Mouse (Mus musculus) forebrain, embryonic 11.5 days (tissue): ENCODE data around the gene Zcchc24. TPM values are rescaled to one million over a fixed set of nuclear protein-coding genes. Genes with fewer than 3 reads are reported as not detected.
"Not testable (repeated sequence)": the region's sequence is repeated elsewhere in the genome, so short reads cannot be mapped to it uniquely, and the experiment has no call there.

Experiments used
- ATAC-seq: fragments of 200-750 bp; cut with Nextera tagmentation; replicated peaks from 2 replicates; pipeline ENCODE4 v1.8.0; 2017; ENCODE audit warnings: moderate TSS enrichment; ENCODE audit not compliant: low FRiP score
- DNase-seq: peaks from one replicate; pipeline ENCODE4 v3.0.0-alpha.2; 2017; ENCODE audit warnings: low spot score
- H3K27ac ChIP-seq: fragments of 300-500 bp; sonication (generic); 2 replicates; pipeline ENCODE4 v1.5.1; 2014; ENCODE audit warnings: low read depth, low read length
- H3K27me3 ChIP-seq: fragments of 300-500 bp; sonication (generic); 2 replicates; pipeline ENCODE4 v1.6.1; 2014; ENCODE audit warnings: mild to moderate bottlenecking, low read length, mixed read lengths; ENCODE audit not compliant: control insufficient read depth, insufficient read depth
- H3K36me3 ChIP-seq: fragments of 300-500 bp; sonication (generic); 2 replicates; pipeline ENCODE4 v1.6.1; 2014; ENCODE audit warnings: mild to moderate bottlenecking, low read length, moderate library complexity, mixed read lengths; ENCODE audit not compliant: control insufficient read depth, insufficient read depth
- H3K4me1 ChIP-seq: fragments of 300-500 bp; sonication (generic); replicated peaks from 2 replicates; pipeline ENCODE4 v1.6.1; 2014; ENCODE audit warnings: low read length, mixed read lengths; ENCODE audit not compliant: control insufficient read depth, insufficient read depth
- H3K4me2 ChIP-seq: fragments of 300-500 bp; sonication (generic); 2 replicates; pipeline ENCODE4 v1.6.1; 2014; ENCODE audit warnings: low read depth, mild to moderate bottlenecking, low read length, moderate library complexity, mixed read lengths; ENCODE audit not compliant: severe bottlenecking
- H3K4me3 ChIP-seq: fragments of 300-500 bp; sonication (generic); 2 replicates; pipeline ENCODE4 v1.5.1; 2014; ENCODE audit warnings: low read depth, low read length
- H3K9ac ChIP-seq: fragments of 300-500 bp; sonication (generic); 2 replicates; pipeline ENCODE4 v1.6.1; 2014; ENCODE audit warnings: low read length
- H3K9me3 ChIP-seq: fragments of 300-500 bp; sonication (generic); 2 replicates; pipeline ENCODE4 v1.6.1; 2016; ENCODE audit warnings: low read length, mixed read lengths; ENCODE audit not compliant: control insufficient read depth
- WGBS: fragments of 180-500 bp; shearing (Covaris S2); extraction: QIAGEN DNeasy Blood & Tissue Kit; methylation state at CpG from one replicate; pipeline ENCODE4 v1.1.7; 2014; 5-methylcytosine and 5-hydroxymethylcytosine counted together
- polyA plus RNA-seq: library from polyadenylated mRNA; unstranded; fragments of >200 nt; fragmentation: Nextera tagmentation; extraction: Ambion mirVana; gene quantifications from 2 replicates; pipeline ENCODE4 v1.2.1, GENCODE M21; 2014

Gene Zcchc24
- polyA plus RNA-seq = 12.8 and 15.2 TPM in 2 replicates

DNA sequence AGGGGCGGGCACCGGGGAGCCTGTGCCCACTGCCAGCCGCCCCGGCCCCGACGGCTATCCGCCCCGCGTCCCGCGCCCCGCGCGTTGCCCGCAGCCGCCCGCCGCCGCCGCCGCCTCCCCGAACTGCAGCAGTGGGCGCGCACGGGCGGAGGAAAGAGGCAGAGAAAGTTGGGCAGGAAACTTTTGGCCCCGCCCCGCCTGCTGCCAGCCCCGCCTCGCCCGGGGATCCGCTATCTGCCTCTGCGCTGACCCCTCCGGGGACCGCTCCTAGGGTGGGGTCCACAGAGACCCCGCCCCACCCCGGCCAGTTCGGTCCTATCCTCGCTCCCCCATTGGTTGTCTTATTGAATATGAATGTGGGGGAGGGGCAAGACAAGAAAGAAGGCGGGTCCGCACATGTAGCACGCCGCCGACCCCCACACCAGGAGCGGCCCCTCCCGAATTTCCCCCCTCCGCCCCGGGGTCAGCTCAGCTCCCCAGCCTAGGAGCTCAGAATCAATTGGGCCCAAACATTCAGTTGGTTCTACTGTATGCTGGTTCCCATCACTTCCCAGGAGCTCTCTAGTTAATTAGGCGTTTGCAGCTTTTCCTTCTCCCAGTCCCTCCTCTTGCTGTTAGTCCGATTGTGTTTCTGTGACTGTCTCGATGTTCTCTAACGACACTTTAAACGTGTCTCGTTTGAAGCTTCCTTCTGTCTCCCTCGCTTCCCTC is at the start of gene Zcchc24:
TSS of gene Zcchc24 (minus strand) at position 125 of the 711 bp plus-strand sequence.
- 1% methylated on average over 45 of the region's 55 CpGs for WGBS
- Histone ChIP-seq H3K9ac (peak within 1 kb of the TSS; percentile 72), H3K27ac (0 out of 2 replicates have a peak within 1 kb of the TSS, but pooled peaks have one; percentile 18), H3K4me2 (peak within 1 kb of the TSS; percentile 99), H3K4me3 (peak within 1 kb of the TSS; percentile 61), H3K4me1 (peaks cover 27% of the 10 kb centered on the region), H3K9me3 (no peaks in the 10 kb centered on the region), H3K27me3 (no peaks in the 10 kb centered on the region; the same call in 1 of the 2 replicates), H3K36me3 (no peaks in the 10 kb centered on the region)
- DNase-seq (peak; percentile 96), ATAC-seq (peak; percentile 95)

DNA sequence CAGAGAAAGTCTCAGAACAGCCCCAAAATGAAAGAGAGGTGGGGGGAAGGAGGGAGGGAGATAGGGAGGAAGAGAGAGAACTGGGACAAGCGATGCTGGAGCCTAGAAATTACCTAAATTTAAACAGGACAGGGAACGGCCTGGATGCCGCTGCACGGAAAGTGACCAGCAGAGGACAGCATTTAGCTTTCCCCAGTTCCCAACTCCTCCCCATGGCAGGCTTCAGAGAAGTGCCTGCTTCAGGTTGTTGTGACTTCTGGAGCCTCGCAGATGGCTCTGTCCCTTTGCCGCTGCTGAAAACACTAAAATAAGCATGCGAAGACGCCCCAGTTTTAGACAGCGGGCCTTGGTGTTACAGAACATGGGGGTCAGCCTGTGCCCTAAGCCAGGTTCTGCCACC is 47.6 kb upstream of the Zcchc24 start:
- Histone ChIP-seq H3K4me3 (no peak overlapping the region), H3K36me3 (no peaks in the 10 kb centered on the region), H3K27ac (no peak overlapping the region), H3K4me1 (no peaks in the 10 kb centered on the region), H3K9ac (no peak overlapping the region), H3K4me2 (no peak overlapping the region), H3K9me3 (no peaks in the 10 kb centered on the region), H3K27me3 (no peaks in the 10 kb centered on the region)
- DNase-seq (peak; percentile 75), ATAC-seq (no peak)
- WGBS = 8% methylated on average over 9 of the region's 9 CpGs

- H3K36me3 ChIP-seq = no peaks in the 10 kb centered on the region
- no peak for ATAC-seq
These were observed 45.3 kb upstream of the Zcchc24 start for GRCm38 (mm10) chr14:25814140-25814539.

DNA sequence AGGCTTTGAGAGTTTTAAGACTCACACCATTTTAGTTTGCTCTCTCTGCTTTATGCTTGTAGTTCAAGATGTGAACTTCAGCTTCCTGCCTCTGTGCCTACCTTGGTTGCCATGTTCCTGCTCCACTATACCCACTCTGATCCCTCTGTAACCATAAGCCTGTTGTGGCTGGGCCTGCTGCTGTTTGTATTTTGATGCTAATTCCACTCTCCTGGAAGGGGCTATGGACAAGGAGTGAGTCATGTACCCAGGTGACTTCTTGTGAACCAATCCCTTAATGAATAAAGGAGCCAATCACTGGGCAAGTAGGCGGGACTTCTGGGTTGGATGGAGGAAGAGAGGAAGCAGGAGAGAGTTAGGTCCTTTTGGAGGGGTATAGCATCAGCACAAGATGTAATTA is 42.2 kb upstream of the Zcchc24 start:
- H3K4me2 ChIP-seq, H3K36me3 ChIP-seq, H3K4me1 ChIP-seq, DNase-seq, H3K9me3 ChIP-seq, H3K27ac ChIP-seq, ATAC-seq, H3K27me3 ChIP-seq, H3K9ac ChIP-seq, H3K4me3 ChIP-seq: not testable (repeated sequence)
- WGBS = 71% methylated on average over 1 of the region's 1 CpGs

More at GRCm38 (mm10) chr14:25814140-25814539, 45.3 kb upstream of the Zcchc24 start:
- Histone ChIP-seq H3K27me3 (no peaks in the 10 kb centered on the region), H3K9ac (no peak overlapping the region), H3K4me3 (no peak overlapping the region), H3K9me3 (no peaks in the 10 kb centered on the region), H3K4me1 (no peaks in the 10 kb centered on the region), H3K4me2 (no peak overlapping the region), H3K27ac (no peak overlapping the region)
- no peak for DNase-seq

- Histone ChIP-seq H3K27me3 (no peaks in the 10 kb centered on the region), H3K27ac (no peak overlapping the region), H3K4me1 (no peaks in the 10 kb centered on the region), H3K36me3 (no peaks in the 10 kb centered on the region), H3K4me2 (no peak overlapping the region), H3K9ac (no peak overlapping the region), H3K9me3 (no peaks in the 10 kb centered on the region), H3K4me3 (no peak overlapping the region)
- no peak for DNase-seq
- ATAC-seq = no peak
- WGBS = 92% methylated on average over 7 of the region's 7 CpGs
These were observed 37.7 kb upstream of the Zcchc24 start for GRCm38 (mm10) chr14:25806561-25806960.

DNA sequence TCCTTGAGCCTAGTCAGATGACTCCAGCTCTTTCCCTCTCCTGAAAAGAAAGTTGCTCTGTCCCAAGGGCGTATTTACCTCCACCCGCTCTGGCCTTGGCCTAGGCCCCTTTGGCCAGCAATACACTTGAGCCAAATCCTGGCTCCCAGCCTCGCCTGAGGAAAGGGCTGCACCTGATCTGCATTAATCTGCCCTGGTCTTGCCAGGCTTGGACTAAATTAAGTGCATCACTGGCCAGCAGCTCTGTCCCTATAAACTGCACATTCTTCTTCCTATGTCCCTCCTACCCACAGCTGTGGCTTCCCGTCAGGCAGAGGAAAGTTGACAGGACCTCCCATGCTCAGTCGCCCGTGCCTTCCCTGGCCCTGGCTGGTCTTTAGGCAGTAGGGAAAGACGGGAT is 37.0 kb upstream of the Zcchc24 start:
- Histone ChIP-seq H3K4me1 (no peaks in the 10 kb centered on the region), H3K9me3 (no peaks in the 10 kb centered on the region), H3K4me2 (no peak overlapping the region), H3K9ac (no peak overlapping the region), H3K27me3 (no peaks in the 10 kb centered on the region), H3K36me3 (no peaks in the 10 kb centered on the region), H3K4me3 (no peak overlapping the region), H3K27ac (no peak overlapping the region)
- ATAC-seq = no peak
- WGBS = 76% methylated on average over 7 of the region's 7 CpGs
- DNase-seq = no peak

GRCm38 (mm10) chr14:25803246-25803809 is 34.5 kb upstream of the Zcchc24 start:
- no peak overlapping the region for H3K27ac ChIP-seq
- WGBS = 26% methylated on average over 3 of the region's 3 CpGs

DNA sequence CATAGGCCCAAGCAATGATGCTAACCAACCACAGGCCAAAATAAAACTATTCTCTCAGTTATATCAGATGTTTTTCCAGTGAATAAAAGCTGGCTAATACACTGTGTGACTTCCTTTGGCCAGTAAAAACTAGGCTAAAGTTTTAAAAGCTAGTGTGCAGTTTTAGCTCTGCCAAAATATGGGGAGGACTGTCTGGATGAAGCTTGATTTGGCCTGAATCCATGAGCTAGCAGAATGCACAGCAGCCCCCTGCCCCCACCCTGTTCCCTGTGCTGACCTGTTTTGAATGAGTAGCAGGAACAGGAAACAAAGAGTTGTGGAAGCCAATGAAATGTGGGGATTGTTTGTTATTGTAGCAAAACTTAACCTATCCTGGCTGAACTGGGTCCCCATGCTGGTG is 33.7 kb upstream of the Zcchc24 start:
- Histone ChIP-seq H3K27me3 (no peaks in the 10 kb centered on the region; the same call in 1 of the 2 replicates), H3K4me1 (no peaks in the 10 kb centered on the region), H3K27ac (no peak overlapping the region), H3K9ac (no peak overlapping the region), H3K4me2 (no peak overlapping the region), H3K36me3 (no peaks in the 10 kb centered on the region), H3K9me3 (no peaks in the 10 kb centered on the region), H3K4me3 (no peak overlapping the region)
- no peak for DNase-seq
- ATAC-seq = no peak

More at GRCm38 (mm10) chr14:25803246-25803809, 34.5 kb upstream of the Zcchc24 start:
- no peak overlapping the region for H3K4me3 ChIP-seq
- DNase-seq (no peak), ATAC-seq (no peak)
- H3K9me3 ChIP-seq = no peaks in the 10 kb centered on the region
- H3K36me3 ChIP-seq = no peaks in the 10 kb centered on the region
- H3K9ac ChIP-seq = no peak overlapping the region
- no peaks in the 10 kb centered on the region for H3K4me1 ChIP-seq
- H3K27me3 ChIP-seq = no peaks in the 10 kb centered on the region; the same call in 1 of the 2 replicates
- no peak overlapping the region for H3K4me2 ChIP-seq
